Mouse (Mus musculus) liver, embryonic 16.5 days (tissue): ENCODE measurements around the gene Clcn5. TPM values are rescaled to one million over a fixed set of nuclear protein-coding genes. Genes with fewer than 3 reads are reported as not detected.

Source experiments
- ATAC-seq: fragments of 200-750 bp; cut with Nextera tagmentation; 2 replicates; pipeline ENCODE4 v1.8.0; 2017; ENCODE audit warnings: low read depth, mild to moderate bottlenecking, moderate number of reproducible peaks, moderate library complexity
- H3K27ac ChIP-seq: fragments of 300-500 bp; sonication (generic); 2 replicates; pipeline ENCODE4 v1.5.1; 2014; ENCODE audit warnings: mild to moderate bottlenecking, low read length
- H3K27me3 ChIP-seq: fragments of 300-500 bp; sonication (generic); 2 replicates; pipeline ENCODE4 v1.6.1; 2014; ENCODE audit warnings: low read depth, low read length, mixed read lengths; ENCODE audit not compliant: control insufficient read depth, insufficient read depth
- H3K36me3 ChIP-seq: fragments of 300-500 bp; sonication (generic); 2 replicates; pipeline ENCODE4 v1.6.1; 2014; ENCODE audit warnings: mild to moderate bottlenecking; ENCODE audit not compliant: control insufficient read depth, insufficient read depth
- H3K4me1 ChIP-seq: fragments of 300-500 bp; sonication (generic); 2 replicates; pipeline ENCODE4 v1.6.1; 2014; ENCODE audit warnings: low read depth, low read length, mixed read lengths; ENCODE audit not compliant: control insufficient read depth
- H3K4me2 ChIP-seq: fragments of 300-500 bp; sonication (generic); 2 replicates; pipeline ENCODE4 v1.6.1; 2014; ENCODE audit warnings: low read depth, low read length, mixed read lengths
- H3K4me3 ChIP-seq: fragments of 300-500 bp; sonication (generic); 2 replicates; pipeline ENCODE4 v1.5.1; 2014; ENCODE audit warnings: low read depth, mild to moderate bottlenecking, low read length
- H3K9ac ChIP-seq: fragments of 300-500 bp; sonication (generic); 2 replicates; pipeline ENCODE4 v1.6.1; 2014; ENCODE audit warnings: low read depth, low read length
- H3K9me3 ChIP-seq: fragments of 300-500 bp; sonication (generic); replicated peaks from 2 replicates; pipeline ENCODE4 v1.6.1; 2016; ENCODE audit warnings: low read length; ENCODE audit not compliant: control insufficient read depth
- WGBS: fragments of 180-500 bp; shearing (Covaris S2); extraction: QIAGEN DNeasy Blood & Tissue Kit; methylation state at CpG from one replicate; pipeline ENCODE4 v1.1.7; 2014; ENCODE audit not compliant: insufficient replicate concordance; 5-methylcytosine and 5-hydroxymethylcytosine counted together
- polyA plus RNA-seq: library from polyadenylated mRNA; unstranded; fragments of >200 nt; fragmentation: Nextera tagmentation; extraction: Ambion mirVana; gene quantifications from 2 replicates; pipeline ENCODE4 v1.2.1, GENCODE M21; 2015

The Clcn5 gene
- polyA plus RNA-seq, 1 experiment from 2014 or later, result 3.3 TPM

DNA sequence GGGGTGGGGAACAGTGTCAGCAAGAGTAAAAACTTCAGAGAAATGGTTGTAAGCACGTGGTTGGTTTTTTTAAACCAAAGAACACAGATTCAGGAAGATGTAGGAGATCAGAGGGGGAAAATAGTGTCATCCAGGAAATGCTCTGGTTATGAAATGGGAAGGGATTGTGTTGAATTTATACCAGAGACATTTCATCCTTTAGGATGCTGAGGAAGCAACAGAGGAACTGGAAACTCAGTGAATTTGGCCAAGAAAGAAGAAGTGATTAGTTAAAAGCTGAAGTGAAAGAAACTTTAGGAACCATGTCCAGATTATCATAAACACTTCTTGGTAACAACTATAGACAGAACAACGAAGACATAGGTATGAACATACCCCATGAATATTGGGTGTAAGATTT is 26.2 kb downstream of the Clcn5 start:
- no peaks in the 10 kb centered on the region for H3K9me3 ChIP-seq
- no peak overlapping the region for H3K4me3 ChIP-seq
- no peak overlapping the region for H3K9ac ChIP-seq
- H3K4me1 ChIP-seq, result no peaks in the 10 kb centered on the region
- no peak overlapping the region for H3K4me2 ChIP-seq
- 37% methylated on average over 2 of the region's 2 CpGs for WGBS
- ATAC-seq, result no peak
- H3K27ac ChIP-seq, result no peak overlapping the region
- no peaks in the 10 kb centered on the region for H3K36me3 ChIP-seq
- no peaks in the 10 kb centered on the region for H3K27me3 ChIP-seq

GRCm38 (mm10) chrX:7292151-7292768 is 26.9 kb downstream of the Clcn5 start:
- H3K9ac ChIP-seq, result no peak overlapping the region
- 70% methylated on average over 8 of the region's 8 CpGs for WGBS
- no peak for ATAC-seq

DNA sequence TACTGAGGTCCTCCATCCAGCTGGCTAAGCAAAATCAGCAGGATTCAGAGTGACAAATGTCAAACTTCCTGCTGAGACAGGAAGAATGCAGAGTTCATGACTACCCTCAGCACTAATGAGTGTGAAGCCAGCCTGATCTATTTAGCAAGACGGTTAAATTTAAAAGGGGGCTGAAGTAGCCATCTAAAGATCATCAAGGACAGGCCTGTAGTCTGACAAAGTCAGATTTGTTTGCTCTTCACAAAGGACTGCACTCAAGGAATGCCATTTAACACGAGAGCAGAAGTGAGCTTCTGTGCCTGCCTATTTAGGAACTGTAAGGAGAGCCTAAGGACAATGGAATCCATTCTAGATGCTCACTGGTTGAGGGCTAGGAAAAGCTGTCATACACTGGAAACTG is 30.2 kb downstream of the Clcn5 start:
- 39% methylated on average over 2 of the region's 2 CpGs for WGBS
- Histone ChIP-seq H3K9me3 (no peaks in the 10 kb centered on the region), H3K9ac (no peak overlapping the region), H3K27me3 (no peaks in the 10 kb centered on the region), H3K4me1 (no peaks in the 10 kb centered on the region), H3K27ac (no peak overlapping the region), H3K4me3 (no peak overlapping the region), H3K36me3 (no peaks in the 10 kb centered on the region), H3K4me2 (no peak overlapping the region)
- ATAC-seq, result no peak

More at GRCm38 (mm10) chrX:7292151-7292768, 26.9 kb downstream of the Clcn5 start:
- no peak overlapping the region for H3K4me2 ChIP-seq
- H3K36me3 ChIP-seq, result no peaks in the 10 kb centered on the region
- H3K4me3 ChIP-seq, result no peak overlapping the region
- H3K27me3 ChIP-seq, result no peaks in the 10 kb centered on the region
- no peaks in the 10 kb centered on the region for H3K4me1 ChIP-seq
- H3K27ac ChIP-seq, result no peak overlapping the region
- no peaks in the 10 kb centered on the region for H3K9me3 ChIP-seq

DNA sequence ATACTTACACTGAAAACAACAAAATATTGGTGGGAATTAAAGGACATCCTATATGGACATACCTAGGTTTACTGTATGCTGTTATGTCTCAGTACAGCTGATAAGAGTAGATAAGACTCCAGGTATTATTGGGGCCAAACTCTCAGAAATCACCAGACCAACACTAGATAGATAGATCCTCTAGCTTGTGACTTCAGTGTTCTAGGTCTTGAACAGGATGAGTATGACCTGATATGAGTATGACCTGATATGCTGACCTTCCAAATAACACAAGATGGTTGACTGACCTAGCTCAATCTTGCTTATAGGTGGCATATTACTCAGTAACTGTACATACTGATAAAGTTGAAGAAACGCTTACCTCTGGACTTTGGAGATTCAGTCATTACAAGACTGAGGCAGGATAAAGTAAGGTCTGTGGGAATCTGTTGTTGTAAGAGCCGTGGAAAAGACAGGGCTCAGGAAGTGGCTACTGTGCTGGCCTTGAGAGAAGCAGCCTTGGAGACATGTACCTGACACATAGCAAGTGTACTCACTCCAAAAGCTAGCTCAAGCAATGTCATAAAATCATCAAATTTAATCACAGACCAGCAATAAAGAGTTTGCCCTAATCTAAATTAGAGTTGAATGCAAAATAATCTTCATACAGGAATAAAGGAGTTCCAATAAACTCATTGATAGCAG is 32.0 kb downstream of the Clcn5 start:
- Histone ChIP-seq H3K27me3 (no peaks in the 10 kb centered on the region), H3K9ac (no peak overlapping the region), H3K4me2 (no peak overlapping the region), H3K9me3 (no peaks in the 10 kb centered on the region), H3K4me1 (no peaks in the 10 kb centered on the region), H3K4me3 (no peak overlapping the region), H3K27ac (no peak overlapping the region), H3K36me3 (no peaks in the 10 kb centered on the region)
- WGBS, result 65% methylated on average over 2 of the region's 2 CpGs
- ATAC-seq, result no peak

DNA sequence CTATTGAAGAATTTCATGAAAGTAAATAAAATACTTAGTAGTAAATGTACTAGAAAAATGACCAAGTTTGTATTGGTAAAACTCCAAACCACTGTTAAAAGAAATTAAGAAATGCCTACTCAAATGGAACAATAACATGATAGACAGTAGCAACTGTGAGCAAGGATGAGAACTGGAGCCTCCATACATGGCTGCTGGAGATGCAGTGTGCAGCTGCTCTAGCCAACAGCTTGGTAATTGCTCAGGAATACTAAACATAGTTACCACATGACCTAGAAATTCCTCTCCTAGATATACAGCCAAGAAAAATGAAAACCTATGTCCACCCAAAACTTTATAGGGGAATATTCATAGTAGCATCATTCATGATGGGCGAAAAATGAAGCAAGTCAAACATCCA is 36.5 kb downstream of the Clcn5 start:
- WGBS, result 58% methylated on average over 1 of the region's 1 CpGs
- H3K4me3 ChIP-seq, result no peak overlapping the region
- no peaks in the 10 kb centered on the region for H3K36me3 ChIP-seq
- no peaks in the 10 kb centered on the region for H3K27me3 ChIP-seq
- H3K9me3 ChIP-seq, result no peaks in the 10 kb centered on the region
- H3K4me1 ChIP-seq, result no peaks in the 10 kb centered on the region
- no peak overlapping the region for H3K27ac ChIP-seq
- H3K4me2 ChIP-seq, result no peak overlapping the region
- ATAC-seq, result no peak
- H3K9ac ChIP-seq, result no peak overlapping the region

DNA sequence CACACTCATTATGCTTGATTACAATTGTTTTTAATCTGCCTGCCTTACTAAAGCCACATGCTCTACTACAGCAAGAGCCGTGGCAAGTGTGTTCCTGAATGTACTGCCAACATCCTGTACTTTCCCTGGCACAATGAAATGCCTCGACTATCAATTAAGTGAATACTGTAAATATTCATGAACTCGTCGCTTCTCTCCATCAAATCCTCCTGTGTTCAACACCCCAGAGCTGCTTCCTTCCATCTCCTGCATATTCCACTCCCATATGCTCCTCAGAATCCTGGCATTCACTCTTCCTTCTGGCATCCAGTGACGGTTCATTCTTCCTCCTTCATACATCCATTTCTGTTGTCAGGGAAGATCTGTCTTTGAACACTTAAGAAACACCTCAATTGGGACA is 39.4 kb downstream of the Clcn5 start:
- no peak overlapping the region for H3K27ac ChIP-seq
- no peak overlapping the region for H3K9ac ChIP-seq
- no peaks in the 10 kb centered on the region for H3K4me1 ChIP-seq
- no peaks in the 10 kb centered on the region for H3K9me3 ChIP-seq
- H3K36me3 ChIP-seq, result no peaks in the 10 kb centered on the region
- no peak overlapping the region for H3K4me2 ChIP-seq
- no peaks in the 10 kb centered on the region for H3K27me3 ChIP-seq
- WGBS, result 63% methylated on average over 5 of the region's 5 CpGs
- no peak for ATAC-seq
- H3K4me3 ChIP-seq, result no peak overlapping the region

- no peak overlapping the region for H3K4me2 ChIP-seq
- H3K4me3 ChIP-seq, result no peak overlapping the region
- 66% methylated on average over 6 of the region's 6 CpGs for WGBS
- no peak overlapping the region for H3K27ac ChIP-seq
- no peaks in the 10 kb centered on the region for H3K36me3 ChIP-seq
- H3K4me1 ChIP-seq, result no peaks in the 10 kb centered on the region
- H3K9ac ChIP-seq, result no peak overlapping the region
- ATAC-seq, result no peak
- no peaks in the 10 kb centered on the region for H3K27me3 ChIP-seq
- H3K9me3 ChIP-seq, result no peaks in the 10 kb centered on the region
Observed at GRCm38 (mm10) chrX:7276564-7276963, 42.6 kb downstream of the Clcn5 start.

DNA sequence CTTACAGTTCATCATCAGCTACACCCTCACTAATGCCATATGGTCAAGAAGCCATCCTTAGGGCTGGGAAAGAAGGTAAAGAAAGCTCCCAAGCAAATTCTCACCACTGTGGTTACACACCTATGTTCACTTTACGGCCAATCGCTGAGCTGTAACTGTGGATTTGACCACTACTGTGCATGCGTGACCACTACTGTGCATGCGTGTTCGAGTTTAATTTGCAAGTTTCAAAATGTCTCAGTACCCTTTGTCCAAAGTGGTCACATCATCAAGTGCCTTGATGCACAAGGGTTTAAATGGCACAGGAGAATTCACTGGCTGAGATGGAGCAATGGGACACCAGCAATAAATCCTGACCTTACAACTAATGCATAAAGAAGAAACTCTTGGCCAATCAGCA is 58.0 kb downstream of the Clcn5 start:
- H3K4me2 ChIP-seq, result no peak overlapping the region
- H3K36me3 ChIP-seq, result no peaks in the 10 kb centered on the region
- H3K27me3 ChIP-seq, result no peaks in the 10 kb centered on the region
- ATAC-seq, result no peak
- H3K9ac ChIP-seq, result no peak overlapping the region
- 85% methylated on average over 5 of the region's 5 CpGs for WGBS
- no peak overlapping the region for H3K4me3 ChIP-seq
- no peak overlapping the region for H3K27ac ChIP-seq
- H3K4me1 ChIP-seq, result no peaks in the 10 kb centered on the region
- no peaks in the 10 kb centered on the region for H3K9me3 ChIP-seq

DNA sequence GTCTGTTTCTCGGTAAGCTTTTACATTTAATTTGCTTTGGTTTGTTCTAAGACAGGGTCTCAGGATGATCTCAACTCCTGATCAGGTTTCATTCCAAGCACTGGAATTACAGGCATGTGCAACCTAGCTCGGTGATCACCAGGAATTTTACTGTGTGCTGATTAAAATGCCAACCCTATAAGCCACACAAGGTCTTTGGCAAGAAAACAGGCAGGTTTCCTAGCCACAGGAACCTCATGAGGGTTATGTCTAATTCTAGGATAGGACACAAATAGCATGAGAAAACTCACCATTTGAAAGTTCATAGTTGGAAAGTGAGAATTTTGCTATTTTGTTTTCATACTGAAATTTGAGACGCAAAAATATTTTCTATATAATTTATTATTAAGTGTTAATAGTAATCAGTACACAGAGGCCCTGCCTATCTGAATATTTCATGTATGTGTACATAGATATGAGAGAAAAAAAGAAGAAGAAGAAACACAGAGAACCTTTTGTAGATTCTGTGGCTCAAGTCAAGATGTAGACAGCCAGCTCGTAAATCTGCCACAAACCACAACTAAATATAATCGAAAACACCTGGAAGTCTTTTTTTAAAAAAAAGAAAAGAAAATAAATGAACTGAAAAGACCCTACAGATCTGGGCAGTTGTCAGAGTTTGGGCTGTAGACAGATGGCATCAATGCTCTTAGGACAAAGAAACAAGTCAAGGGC is 58.6 kb downstream of the Clcn5 start:
- Histone ChIP-seq H3K36me3 (no peaks in the 10 kb centered on the region), H3K27ac (no peak overlapping the region), H3K27me3 (no peaks in the 10 kb centered on the region), H3K4me1 (no peaks in the 10 kb centered on the region), H3K9me3 (no peaks in the 10 kb centered on the region), H3K4me3 (no peak overlapping the region), H3K9ac (no peak overlapping the region), H3K4me2 (no peak overlapping the region)
- 55% methylated on average over 5 of the region's 5 CpGs for WGBS
- no peak for ATAC-seq
